Mouse (Mus musculus): ENCODE results near the gene Scgb2b3. TPM values are rescaled to one million over a fixed set of nuclear protein-coding genes. Genes with fewer than 3 reads are reported as not detected.

Gene Scgb2b3
- total RNA-seq (2023): not detected

DNA sequence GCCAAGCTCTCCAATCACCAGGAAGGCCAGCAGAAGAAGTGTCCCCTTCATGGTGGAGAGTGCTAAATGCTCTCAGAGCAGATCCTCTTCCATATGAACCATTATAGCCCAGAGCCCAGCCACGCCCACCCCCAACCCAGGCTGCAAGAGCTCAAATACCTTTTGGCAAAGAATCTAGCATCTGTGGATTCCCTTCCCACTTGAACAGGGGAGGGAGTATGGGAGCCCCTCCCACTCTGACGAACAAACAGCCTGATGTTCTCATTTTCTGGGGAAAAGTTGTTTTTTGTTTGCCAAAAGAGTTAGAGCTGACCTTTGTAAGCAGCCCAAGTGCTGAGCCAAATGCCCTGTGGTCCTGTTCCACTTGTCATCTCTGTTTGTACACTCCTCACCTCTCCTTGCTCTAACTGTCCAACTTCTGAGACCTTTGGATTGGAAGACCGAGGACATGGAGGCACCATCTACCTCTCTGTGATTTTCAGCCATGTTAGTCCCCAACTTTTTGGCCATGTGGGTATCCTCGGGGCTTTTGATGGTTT lies at the start of gene Scgb2b3:
Gene Scgb2b3 (minus strand): TSS at position 51 of the 539 bp plus-strand sequence.

DNA sequence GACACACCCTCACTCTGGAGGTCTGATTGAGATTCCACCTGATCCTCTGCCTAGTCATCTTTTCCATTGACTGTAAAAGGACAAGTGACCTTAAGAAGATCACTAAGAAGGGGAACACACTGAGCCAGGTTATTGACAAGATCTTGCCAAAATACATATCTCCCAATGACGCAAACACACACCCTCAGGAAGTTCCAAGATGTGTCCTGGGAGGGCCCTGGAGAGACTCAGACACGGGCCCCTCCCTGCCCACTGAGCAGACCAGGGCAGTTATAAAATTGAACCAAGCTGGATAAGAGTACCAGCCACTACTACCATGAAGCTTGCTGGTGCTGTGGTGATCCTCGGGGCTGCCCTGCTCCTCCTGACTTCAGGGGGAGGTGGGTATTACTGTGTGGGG lies 13.4 kb upstream of the Scgb2b3 start, which contains the start of gene Scgb1b3:
Gene Scgb1b3 (plus strand): TSS at position 301 of the 400 bp plus-strand sequence.

Other genes starting within 250 kb of the Scgb2b3 start
- gene Hpn, start 246.8 kb downstream of the Scgb2b3 start, total RNA-seq (2023): 1 to 10 TPM; 1.7 to 4.2 TPM
- gene Scn1b, start 235.1 kb downstream of the Scgb2b3 start, total RNA-seq (2023): 1 to 10 TPM; 3.6 to 4.2 TPM
- 100 to 1,000 TPM; 920 to 931 TPM for gene Gramd1a, start 206.2 kb downstream of the Scgb2b3 start, total RNA-seq (2023)
- not detected for gene Scgb2b2, start 71.6 kb downstream of the Scgb2b3 start, total RNA-seq (2023)
- not detected for gene Scgb1b2, start 70.3 kb downstream of the Scgb2b3 start, total RNA-seq (2023)
- not detected for gene Scgb1b3, start 13.5 kb upstream of the Scgb2b3 start, total RNA-seq (2023)

All from T-cell, adult 66 days (primary cell).